Mouse (Mus musculus) midbrain, embryonic 10.5 days (tissue): ENCODE results near the gene Gpr179. TPM values are rescaled to one million over a fixed set of nuclear protein-coding genes. Genes with fewer than 3 reads are reported as not detected.
"Not testable (repeated sequence)": the region's sequence is repeated elsewhere in the genome, so short reads cannot be mapped to it uniquely, and the experiment has no call there.

Experiments
- DNase-seq: peaks from one replicate; pipeline ENCODE4 v3.0.0-alpha.2; 2017; ENCODE audit warnings: low spot score
- H3K27ac ChIP-seq: fragments of 300-500 bp; sonication (generic); replicated peaks from 2 replicates; pipeline ENCODE4 v1.5.1; 2016; ENCODE audit warnings: mild to moderate bottlenecking
- H3K27me3 ChIP-seq: fragments of 300-500 bp; sonication (generic); 2 replicates; pipeline ENCODE4 v1.6.1; 2016; ENCODE audit warnings: low read depth, mild to moderate bottlenecking; ENCODE audit not compliant: poor library complexity, severe bottlenecking
- H3K36me3 ChIP-seq: fragments of 300-500 bp; sonication (generic); 2 replicates; pipeline ENCODE4 v1.6.1; 2016; ENCODE audit warnings: mild to moderate bottlenecking, moderate library complexity
- H3K4me1 ChIP-seq: fragments of 300-500 bp; sonication (generic); 2 replicates; pipeline ENCODE4 v1.6.1; 2016
- H3K4me3 ChIP-seq: fragments of 300-500 bp; sonication (generic); 2 replicates; pipeline ENCODE4 v1.5.1; 2016; ENCODE audit warnings: mild to moderate bottlenecking, moderate library complexity
- H3K9me3 ChIP-seq: fragments of 300-500 bp; sonication (generic); replicated peaks from 2 replicates; pipeline ENCODE4 v1.6.1; 2016; ENCODE audit warnings: mild to moderate bottlenecking
- WGBS: fragments of 180-500 bp; shearing (Covaris S2); methylation state at CpG from one replicate; pipeline ENCODE4 v1.1.7; 2016; 5-methylcytosine and 5-hydroxymethylcytosine counted together
- polyA plus RNA-seq: library from polyadenylated mRNA; unstranded; fragments of >200 nt; fragmentation: Nextera tagmentation; extraction: Ambion mirVana; gene quantifications from 2 replicates; pipeline ENCODE4 v1.2.1, GENCODE M21; 2016

The Gpr179 gene
- polyA plus RNA-seq, 1 experiment from 2014 or later: 0.05 TPM

GRCm38 (mm10) chr11:97333044-97333443 lies 18.8 kb downstream of the Gpr179 start:
- H3K4me1 ChIP-seq: peaks cover 29% of the 10 kb centered on the region
- H3K36me3 ChIP-seq: peaks cover 35% of the 10 kb centered on the region
- WGBS: 61% methylated on average over 9 of the region's 9 CpGs
- DNase-seq: no peak
- H3K4me3 ChIP-seq: no peak overlapping the region
- H3K27me3 ChIP-seq: peaks cover 19% of the 10 kb centered on the region
- no peak overlapping the region for H3K27ac ChIP-seq
- no peaks in the 10 kb centered on the region for H3K9me3 ChIP-seq

GRCm38 (mm10) chr11:97331231-97332190 lies 20.4 kb downstream of the Gpr179 start:
- no peak overlapping the region for H3K27ac ChIP-seq
- peaks cover 51% of the 10 kb centered on the region for H3K36me3 ChIP-seq
- H3K27me3 ChIP-seq: peaks cover 4% of the 10 kb centered on the region
- H3K9me3 ChIP-seq: no peaks in the 10 kb centered on the region
- 90% methylated on average over 12 of the region's 12 CpGs for WGBS
- H3K4me1 ChIP-seq: peaks cover 23% of the 10 kb centered on the region
- no peak overlapping the region for H3K4me3 ChIP-seq
- no peak for DNase-seq

GRCm38 (mm10) chr11:97330315-97330714 lies 21.6 kb downstream of the Gpr179 start:
- WGBS: 94% methylated on average over 1 of the region's 1 CpGs
- Histone ChIP-seq H3K36me3 (peaks cover 63% of the 10 kb centered on the region), H3K27me3 (no peaks in the 10 kb centered on the region), H3K27ac (no peak overlapping the region), H3K4me1 (peaks cover 15% of the 10 kb centered on the region), H3K4me3 (no peak overlapping the region), H3K9me3 (no peaks in the 10 kb centered on the region)
- no peak for DNase-seq

GRCm38 (mm10) chr11:97328148-97328547 lies 23.7 kb downstream of the Gpr179 start:
- Histone ChIP-seq H3K27ac (no peak overlapping the region), H3K27me3 (no peaks in the 10 kb centered on the region), H3K4me1 (peaks cover 8% of the 10 kb centered on the region; the same call in 1 of the 2 replicates), H3K4me3 (no peak overlapping the region), H3K9me3 (no peaks in the 10 kb centered on the region), H3K36me3 (peaks cover 82% of the 10 kb centered on the region)
- peak; percentile 71 for DNase-seq
- 36% methylated on average over 9 of the region's 9 CpGs for WGBS

- Histone ChIP-seq H3K4me3 (no peak overlapping the region), H3K36me3 (peaks cover 95% of the 10 kb centered on the region), H3K9me3 (no peaks in the 10 kb centered on the region), H3K27ac (no peak overlapping the region), H3K4me1 (no peaks in the 10 kb centered on the region), H3K27me3 (no peaks in the 10 kb centered on the region)
- 84% methylated on average over 1 of the region's 1 CpGs for WGBS
- DNase-seq: no peak
Measured at GRCm38 (mm10) chr11:97325224-97325623, 26.7 kb downstream of the Gpr179 start.

GRCm38 (mm10) chr11:97321894-97322600 lies 29.8 kb downstream of the Gpr179 start:
- H3K4me3 ChIP-seq, H3K4me1 ChIP-seq, DNase-seq, H3K27ac ChIP-seq, H3K9me3 ChIP-seq, H3K27me3 ChIP-seq: not testable (repeated sequence)
- WGBS: 87% methylated on average over 8 of the region's 8 CpGs
- H3K36me3 ChIP-seq: peaks cover 90% of the 10 kb centered on the region

GRCm38 (mm10) chr11:97321197-97321596 lies 30.7 kb downstream of the Gpr179 start:
- H3K4me1 ChIP-seq: peaks cover 8% of the 10 kb centered on the region
- H3K4me3 ChIP-seq: no peak overlapping the region
- no peaks in the 10 kb centered on the region for H3K9me3 ChIP-seq
- no peaks in the 10 kb centered on the region for H3K27me3 ChIP-seq
- H3K27ac ChIP-seq: no peak overlapping the region
- H3K36me3 ChIP-seq: peaks cover 81% of the 10 kb centered on the region
- WGBS: 96% methylated on average over 8 of the region's 8 CpGs
- no peak for DNase-seq

GRCm38 (mm10) chr11:97315504-97316503 lies 36.1 kb downstream of the Gpr179 start, which contains the start of gene Mrpl45:
Mrpl45 (plus strand) TSS chr11:97315716.
- peak within 1 kb of the TSS; percentile 66 for H3K4me3 ChIP-seq
- peaks cover 18% of the 10 kb centered on the region for H3K4me1 ChIP-seq
- H3K36me3 ChIP-seq: peaks cover 32% of the 10 kb centered on the region
- peak within 1 kb of the TSS; percentile 89 for H3K27ac ChIP-seq
- H3K9me3 ChIP-seq: no peaks in the 10 kb centered on the region
- peak; percentile 97 for DNase-seq
- peaks cover 8% of the 10 kb centered on the region; the same call in 1 of the 2 replicates for H3K27me3 ChIP-seq
- under 1% methylated on average over 50 of the region's 50 CpGs for WGBS

GRCm38 (mm10) chr11:97314751-97315503 lies 37.0 kb downstream of the Gpr179 start:
- Histone ChIP-seq H3K27me3 (peaks cover 14% of the 10 kb centered on the region; the same call in 1 of the 2 replicates), H3K4me3 (peak overlapping the region; percentile 66), H3K4me1 (peaks cover 27% of the 10 kb centered on the region), H3K36me3 (peaks cover 24% of the 10 kb centered on the region), H3K9me3 (no peaks in the 10 kb centered on the region), H3K27ac (peak overlapping the region; percentile 74)
- no peak for DNase-seq
- 50% methylated on average over 8 of the region's 8 CpGs for WGBS

- Histone ChIP-seq H3K27me3 (peaks cover 18% of the 10 kb centered on the region; the same call in 1 of the 2 replicates), H3K4me1 (peaks cover 35% of the 10 kb centered on the region), H3K36me3 (peaks cover 16% of the 10 kb centered on the region), H3K9me3 (no peaks in the 10 kb centered on the region), H3K4me3 (no peak overlapping the region), H3K27ac (no peak overlapping the region)
- DNase-seq: no peak
- 91% methylated on average over 3 of the region's 3 CpGs for WGBS
Measured at GRCm38 (mm10) chr11:97314110-97314509, 37.8 kb downstream of the Gpr179 start.

GRCm38 (mm10) chr11:97312871-97313270 lies 39.0 kb downstream of the Gpr179 start:
- H3K9me3 ChIP-seq, DNase-seq, H3K4me3 ChIP-seq, H3K36me3 ChIP-seq, H3K27ac ChIP-seq: not testable (repeated sequence)
- H3K4me1 ChIP-seq: peaks cover 35% of the 10 kb centered on the region
- peaks cover 18% of the 10 kb centered on the region; the same call in 1 of the 2 replicates for H3K27me3 ChIP-seq
- 91% methylated on average over 1 of the region's 1 CpGs for WGBS
